Mouse (Mus musculus): ENCODE measurements around the gene Tmem254c. TPM values are rescaled to one million over a fixed set of nuclear protein-coding genes. Genes with fewer than 3 reads are reported as not detected.
"Not testable (repeated sequence)": the region's sequence is repeated elsewhere in the genome, so short reads cannot be mapped to it uniquely, and the experiment has no call there.

The Tmem254c gene
- 22.5 and 27.3 TPM in 2 replicates for polyA plus RNA-seq (2015; fragmentation: Nextera tagmentation; extraction: Ambion mirVana)

- not testable (repeated sequence) for H3K27ac ChIP-seq; H3K27me3 ChIP-seq (replicated peaks); H3K36me3 ChIP-seq (replicated peaks); H3K4me2 ChIP-seq; H3K9ac ChIP-seq; H3K4me3 ChIP-seq; H3K9me3 ChIP-seq; H3K4me1 ChIP-seq
- ATAC-seq (replicated peaks) = peak; percentile 85; the same call in 1 of the 2 replicates
- no CpG with 5 or more reads among the region's 10 CpGs for WGBS
Measured at GRCm38 (mm10) chr14:26067325-26067633, at the start of gene Tmem254c. TSS of gene Tmem254c (minus strand) at chr14:26067355.

- WGBS = no CpG with 5 or more reads among the region's 3 CpGs
- not testable (repeated sequence) for H3K9ac ChIP-seq; H3K4me1 ChIP-seq; H3K27ac ChIP-seq; H3K4me2 ChIP-seq; H3K36me3 ChIP-seq (replicated peaks); H3K4me3 ChIP-seq; ATAC-seq (replicated peaks); H3K27me3 ChIP-seq (replicated peaks); H3K9me3 ChIP-seq
Measured at GRCm38 (mm10) chr14:26097622-26098021, 30.5 kb upstream of the Tmem254c start.

GRCm38 (mm10) chr14:26081997-26082396 lies 14.8 kb upstream of the Tmem254c start, which contains the start of gene Cphx3:
TSS of gene Cphx3 (plus strand) at chr14:26082297.
- no CpG with 5 or more reads among the region's 1 CpGs for WGBS
- H3K4me3 ChIP-seq; H3K36me3 ChIP-seq (replicated peaks); H3K4me1 ChIP-seq; H3K9ac ChIP-seq; H3K9me3 ChIP-seq; H3K27ac ChIP-seq; H3K4me2 ChIP-seq; ATAC-seq (replicated peaks); H3K27me3 ChIP-seq (replicated peaks): not testable (repeated sequence)

- H3K27me3 ChIP-seq (replicated peaks); H3K4me2 ChIP-seq; H3K27ac ChIP-seq; H3K9ac ChIP-seq; H3K36me3 ChIP-seq (replicated peaks); H3K4me1 ChIP-seq; H3K4me3 ChIP-seq; ATAC-seq (replicated peaks); H3K9me3 ChIP-seq: not testable (repeated sequence)
- WGBS = no CpG with 5 or more reads among the region's 6 CpGs
Measured at GRCm38 (mm10) chr14:26081216-26081615, 14.1 kb upstream of the Tmem254c start, which contains the start of gene Cphx2. TSS of gene Cphx2 (plus strand) at chr14:26081516.

GRCm38 (mm10) chr14:26076620-26077390 lies 9.7 kb upstream of the Tmem254c start:
- not testable (repeated sequence) for H3K4me2 ChIP-seq; H3K4me3 ChIP-seq; ATAC-seq (replicated peaks); H3K9ac ChIP-seq; H3K27ac ChIP-seq; H3K27me3 ChIP-seq (replicated peaks); H3K9me3 ChIP-seq; H3K4me1 ChIP-seq; H3K36me3 ChIP-seq (replicated peaks)
- no CpG with 5 or more reads among the region's 5 CpGs for WGBS

GRCm38 (mm10) chr14:26066574-26067324 lies 406 bp downstream of the Tmem254c start:
- not testable (repeated sequence) for H3K27ac ChIP-seq; H3K9me3 ChIP-seq; H3K4me2 ChIP-seq; H3K9ac ChIP-seq; H3K4me1 ChIP-seq; H3K4me3 ChIP-seq; H3K36me3 ChIP-seq (replicated peaks); H3K27me3 ChIP-seq (replicated peaks)
- peak; percentile 91 for ATAC-seq (replicated peaks)
- WGBS = no CpG with 5 or more reads among the region's 44 CpGs

- not testable (repeated sequence) for H3K27me3 ChIP-seq (replicated peaks); H3K4me3 ChIP-seq; H3K4me2 ChIP-seq; ATAC-seq (replicated peaks); H3K27ac ChIP-seq; H3K9ac ChIP-seq; H3K36me3 ChIP-seq (replicated peaks); H3K4me1 ChIP-seq; H3K9me3 ChIP-seq
- no CpG with 5 or more reads among the region's 6 CpGs for WGBS
Measured at GRCm38 (mm10) chr14:26059362-26059761, 7.8 kb downstream of the Tmem254c start.

GRCm38 (mm10) chr14:26058184-26058583 lies 9.0 kb downstream of the Tmem254c start:
- no CpG with 5 or more reads among the region's 3 CpGs for WGBS
- H3K27me3 ChIP-seq (replicated peaks) = not testable (repeated sequence)

GRCm38 (mm10) chr14:26048767-26049166 lies 18.4 kb downstream of the Tmem254c start:
- not testable (repeated sequence) for H3K36me3 ChIP-seq (replicated peaks); H3K4me1 ChIP-seq; H3K4me2 ChIP-seq; H3K4me3 ChIP-seq; H3K9me3 ChIP-seq; H3K9ac ChIP-seq; H3K27me3 ChIP-seq (replicated peaks); H3K27ac ChIP-seq; ATAC-seq (replicated peaks)
- no CpG with 5 or more reads among the region's 9 CpGs for WGBS

More at GRCm38 (mm10) chr14:26058184-26058583, 9.0 kb downstream of the Tmem254c start:
- not testable (repeated sequence) for H3K9me3 ChIP-seq; H3K9ac ChIP-seq; H3K36me3 ChIP-seq (replicated peaks); ATAC-seq (replicated peaks); H3K27ac ChIP-seq; H3K4me1 ChIP-seq; H3K4me3 ChIP-seq; H3K4me2 ChIP-seq

- not testable (repeated sequence) for H3K27ac ChIP-seq; H3K4me2 ChIP-seq; H3K36me3 ChIP-seq (replicated peaks); H3K4me3 ChIP-seq; H3K4me1 ChIP-seq; H3K27me3 ChIP-seq (replicated peaks); H3K9ac ChIP-seq; H3K9me3 ChIP-seq; ATAC-seq (replicated peaks)
- WGBS = no CpG with 5 or more reads among the region's 8 CpGs
Measured at GRCm38 (mm10) chr14:26047026-26047425, 20.1 kb downstream of the Tmem254c start.

- not testable (repeated sequence) for H3K4me2 ChIP-seq; H3K27me3 ChIP-seq (replicated peaks)
- WGBS = no CpG with 5 or more reads among the region's 5 CpGs
Measured at GRCm38 (mm10) chr14:26045007-26045406, 22.1 kb downstream of the Tmem254c start.

GRCm38 (mm10) chr14:26042611-26043010 lies 24.5 kb downstream of the Tmem254c start, which contains the start of gene Gm9780:
TSS of gene Gm9780 (minus strand) at chr14:26042711.
- not testable (repeated sequence) for H3K36me3 ChIP-seq (replicated peaks); H3K4me1 ChIP-seq; H3K9me3 ChIP-seq; H3K27ac ChIP-seq; ATAC-seq (replicated peaks); H3K4me2 ChIP-seq; H3K27me3 ChIP-seq (replicated peaks); H3K9ac ChIP-seq; H3K4me3 ChIP-seq
- no CpG with 5 or more reads among the region's 26 CpGs for WGBS

More at GRCm38 (mm10) chr14:26045007-26045406, 22.1 kb downstream of the Tmem254c start:
- not testable (repeated sequence) for H3K36me3 ChIP-seq (replicated peaks); H3K9ac ChIP-seq; ATAC-seq (replicated peaks); H3K27ac ChIP-seq; H3K9me3 ChIP-seq; H3K4me3 ChIP-seq; H3K4me1 ChIP-seq
